Mouse (Mus musculus) thymus, postnatal 4 days (tissue): Measurements from ENCODE around the gene Bicral.

ENCODE experiments used
- DNase-seq: peaks from one replicate; pipeline ENCODE4 v3.0.0; 2021

Gene Bicral

GRCm38 (mm10) chr17:46750580-46750979 is 107.7 kb downstream of the Bicral start:
- DNase-seq: no peak

GRCm38 (mm10) chr17:46749282-46749681 is 109.0 kb downstream of the Bicral start:
- DNase-seq: no peak
